ENCODE assay signal across 10 mouse cellular contexts in the genomic region with DNA sequence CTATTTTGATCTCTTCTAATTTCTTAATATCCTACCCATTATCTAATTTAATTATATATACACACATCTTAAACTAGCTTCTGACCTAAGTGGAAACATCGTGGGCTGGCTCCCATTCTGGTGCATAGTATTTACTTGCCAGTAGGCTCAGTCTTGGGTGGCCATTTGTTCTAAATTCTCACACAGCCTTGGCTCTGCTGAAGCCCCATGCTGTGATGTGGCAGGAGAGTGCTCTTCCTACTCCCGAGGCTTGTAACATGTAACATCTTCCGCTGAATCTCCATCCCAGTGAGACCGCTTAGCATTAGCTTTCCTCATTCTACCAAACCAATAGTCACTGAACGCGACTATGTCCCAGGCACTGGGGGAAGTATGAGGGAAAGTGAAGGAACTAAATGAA. TPM values are rescaled to one million over a fixed set of nuclear protein-coding genes. Genes with fewer than 3 reads are reported as not detected.
DNase-seq lines count a peak whose midpoint lies in the region; ATAC-seq and TF ChIP-seq lines count a peak whose summit lies in the region.
"Had no signal": no experiment of that assay in that cellular context is flagged by ENCODE, and none has a peak within 500 bp of the region (broad histone marks: within the 10 kb centered on the region; RNA-seq: fewer than 3 reads in every experiment).

No protein-coding gene starts in this region.

- H3K27me3 ChIP-seq in hindbrain, postnatal 0 days (ENCODE audit: insufficient read depth, low read length): no peaks in the 10 kb centered on the region
- H3K27me3 ChIP-seq in hindbrain, embryonic 13.5 days: peaks cover 22% of the 10 kb centered on the region
- H3K27me3 ChIP-seq in liver, embryonic 14.5 days (ENCODE audit: control insufficient read depth, insufficient read depth, low read length): peaks cover 5% of the 10 kb centered on the region; the same call in 1 of the 2 replicates
- no peaks in the 10 kb centered on the region for H3K27me3 ChIP-seq in midbrain, postnatal 0 days (ENCODE audit: insufficient read depth, low read length)
- H3K27me3 ChIP-seq: hindbrain, embryonic 15.5 days had no signal

- no peaks in the 10 kb centered on the region for H3K36me3 ChIP-seq in hindbrain, postnatal 0 days (ENCODE audit: insufficient read depth, low read length)
- H3K36me3 ChIP-seq in hindbrain, embryonic 13.5 days: no peaks in the 10 kb centered on the region
- no peaks in the 10 kb centered on the region for H3K36me3 ChIP-seq in liver, embryonic 14.5 days (replicated peaks; ENCODE audit: control insufficient read depth, insufficient read depth, low read depth)
- H3K36me3 ChIP-seq in midbrain, postnatal 0 days (ENCODE audit: insufficient read depth, low read length): no peaks in the 10 kb centered on the region
- H3K36me3 ChIP-seq: hindbrain, embryonic 15.5 days had no signal

- no peak for TF ChIP-seq CTCF in hindbrain, postnatal 0 days (IDR thresholded peaks at IDR 0.05; ENCODE audit: low read depth)
- TF ChIP-seq CTCF in liver, embryonic 14.5 days (IDR thresholded peaks at IDR 0.05; ENCODE audit: low read depth): no peak
- TF ChIP-seq CTCF in midbrain, postnatal 0 days (IDR thresholded peaks at IDR 0.05): no peak

- no peak for ATAC-seq in hindbrain, postnatal 0 days
- no peak for ATAC-seq in hindbrain, embryonic 13.5 days (ENCODE audit: low FRiP score)
- no peak for ATAC-seq in liver, embryonic 14.5 days (ENCODE audit: insufficient read depth)
- no peak for ATAC-seq in midbrain, postnatal 0 days (ENCODE audit: low FRiP score)

- H3K27ac ChIP-seq in hindbrain, postnatal 0 days: no peak overlapping the region
- no peak overlapping the region for H3K27ac ChIP-seq in hindbrain, embryonic 13.5 days
- no peak overlapping the region for H3K27ac ChIP-seq in liver, embryonic 14.5 days
- no peak overlapping the region for H3K27ac ChIP-seq in midbrain, postnatal 0 days (ENCODE audit: low read depth, low read length)
- H3K27ac ChIP-seq: hindbrain, embryonic 15.5 days had no signal

- no peak overlapping the region for H3K4me2 ChIP-seq in hindbrain, postnatal 0 days (ENCODE audit: low read depth, low read length)
- H3K4me2 ChIP-seq in hindbrain, embryonic 13.5 days: no peak overlapping the region
- peak overlapping the region; percentile 53 for H3K4me2 ChIP-seq in liver, embryonic 14.5 days (ENCODE audit: low read depth)
- no peak overlapping the region for H3K4me2 ChIP-seq in midbrain, postnatal 0 days (ENCODE audit: low read depth, low read length, poor library complexity, severe bottlenecking)
- H3K4me2 ChIP-seq: hindbrain, embryonic 15.5 days had no signal

- no peak overlapping the region for H3K4me3 ChIP-seq in hindbrain, postnatal 0 days (ENCODE audit: low read length)
- H3K4me3 ChIP-seq in hindbrain, embryonic 13.5 days: no peak overlapping the region
- peak overlapping the region; percentile 27 to 35; a peak in 2 of 4 replicates for H3K4me3 ChIP-seq in liver, embryonic 14.5 days (ENCODE audit: insufficient read depth in 1 of 2, low read depth in 2 of 2, low read length in 2 of 2)
- H3K4me3 ChIP-seq in midbrain, postnatal 0 days (ENCODE audit: low read depth, low read length): no peak overlapping the region
- H3K4me3 ChIP-seq: hindbrain, embryonic 15.5 days had no signal

- 76% methylated on average over 6 of the region's 6 CpGs for WGBS in hindbrain, postnatal 0 days
- 85% methylated on average over 6 of the region's 6 CpGs for WGBS in hindbrain, embryonic 13.5 days
- 70% methylated on average over 6 of the region's 6 CpGs for WGBS in liver, embryonic 14.5 days (ENCODE audit: insufficient replicate concordance)
- WGBS in midbrain, postnatal 0 days: 87% methylated on average over 6 of the region's 6 CpGs

- DNase-seq in hindbrain, postnatal 0 days (ENCODE audit: low spot score): peak; percentile 31
- peak; percentile 23 for DNase-seq in cerebellum, adult 8-10 months
- DNase-seq in cerebellum, postnatal 36 days: peak; percentile 24 to 30
- DNase-seq in liver, embryonic 14.5 days (ENCODE audit: low read depth in 3 of 3, low spot score in 3 of 3): no peak
- DNase-seq in thymus, adult 18-20 months: no peak
- no peak for DNase-seq in midbrain, postnatal 0 days (ENCODE audit: low spot score)
- DNase-seq: kidney, postnatal 4 days; right cerebral cortex, adult 18-20 months had no signal

- peaks cover 8% of the 10 kb centered on the region for H3K4me1 ChIP-seq in hindbrain, postnatal 0 days (ENCODE audit: insufficient read depth, low read length)
- peaks cover 13% of the 10 kb centered on the region for H3K4me1 ChIP-seq in hindbrain, embryonic 13.5 days (replicated peaks)
- peaks cover 0 to 15% of the 10 kb centered on the region in 2 experiments; a peak in 3 of 4 replicates for H3K4me1 ChIP-seq in liver, embryonic 14.5 days (replicated peaks; ENCODE audit: control insufficient read depth in 2 of 2, insufficient read depth in 2 of 2, low read length in 1 of 2)
- H3K4me1 ChIP-seq in midbrain, postnatal 0 days (ENCODE audit: insufficient read depth, low read length): peaks cover 6% of the 10 kb centered on the region; the same call in 1 of the 2 replicates

- no peak overlapping the region for H3K9ac ChIP-seq in hindbrain, postnatal 0 days (replicated peaks; ENCODE audit: low read length)
- H3K9ac ChIP-seq in hindbrain, embryonic 13.5 days: no peak overlapping the region
- no peak overlapping the region; the same call in 1 of the 2 replicates for H3K9ac ChIP-seq in liver, embryonic 14.5 days (replicated peaks)
- H3K9ac ChIP-seq in midbrain, postnatal 0 days (replicated peaks; ENCODE audit: low read length, poor library complexity, severe bottlenecking): no peak overlapping the region
- H3K9ac ChIP-seq: hindbrain, embryonic 15.5 days had no signal

- TF ChIP-seq EP300 in liver, embryonic 14.5 days (IDR thresholded peaks at IDR 0.05; ENCODE audit: low read depth): no peak

- no peaks in the 10 kb centered on the region for H3K9me3 ChIP-seq in hindbrain, postnatal 0 days (ENCODE audit: low read length)
- no peaks in the 10 kb centered on the region for H3K9me3 ChIP-seq in hindbrain, embryonic 13.5 days
- H3K9me3 ChIP-seq in liver, embryonic 14.5 days (ENCODE audit: control insufficient read depth, low read length): no peaks in the 10 kb centered on the region
- H3K9me3 ChIP-seq in midbrain, postnatal 0 days (ENCODE audit: low read length): no peaks in the 10 kb centered on the region
- H3K9me3 ChIP-seq: hindbrain, embryonic 15.5 days had no signal

RNA-seq across cellular contexts. Expression of a gene that starts 43.0 kb away (rescaled TPM):
- total RNA-seq in hindbrain, postnatal 0 days (2014; rRNA removed): 0.47 and 0.78 TPM in 2 replicates
- polyA plus RNA-seq in hindbrain, postnatal 0 days (2015; fragmentation: Nextera tagmentation; extraction: Ambion mirVana): 0.63 and 0.74 TPM in 2 replicates
- polyA plus RNA-seq in hindbrain, embryonic 13.5 days (2015; fragmentation: Nextera tagmentation; extraction: Ambion mirVana): 0.74 and 0.98 TPM in 2 replicates
- 2.7 and 2.9 TPM in 2 replicates for polyA plus RNA-seq in liver, embryonic 14.5 days (2012; rRNA removed)
- 9.2 and 9.9 TPM in 2 replicates for polyA plus RNA-seq in liver, embryonic 14.5 days (2014; fragmentation: Nextera tagmentation; extraction: Ambion mirVana)
- 0.71 and 1.0 TPM in 2 replicates for total RNA-seq in midbrain, postnatal 0 days (2014; rRNA removed)
- 0.49 and 0.63 TPM in 2 replicates for polyA plus RNA-seq in midbrain, postnatal 0 days (2015; fragmentation: Nextera tagmentation; extraction: Ambion mirVana)

RNA-seq across cellular contexts. Expression of a gene that starts 56.6 kb away (rescaled TPM):
- 0.42 and 1.3 TPM in 2 replicates for total RNA-seq in hindbrain, postnatal 0 days (2014; rRNA removed)
- 0.52 and 0.76 TPM in 2 replicates for polyA plus RNA-seq in hindbrain, postnatal 0 days (2015; fragmentation: Nextera tagmentation; extraction: Ambion mirVana)
- 1.3 and 1.5 TPM in 2 replicates for polyA plus RNA-seq in hindbrain, embryonic 13.5 days (2015; fragmentation: Nextera tagmentation; extraction: Ambion mirVana)
- 0.80 and 0.91 TPM in 2 replicates for polyA plus RNA-seq in liver, embryonic 14.5 days (2012; rRNA removed)
- polyA plus RNA-seq in liver, embryonic 14.5 days (2014; fragmentation: Nextera tagmentation; extraction: Ambion mirVana): 0.52 and 0.91 TPM in 2 replicates
- total RNA-seq in midbrain, postnatal 0 days (2014; rRNA removed): 0.38 and 0.82 TPM in 2 replicates
- 0.47 and 0.84 TPM in 2 replicates for polyA plus RNA-seq in midbrain, postnatal 0 days (2015; fragmentation: Nextera tagmentation; extraction: Ambion mirVana)

Comparison
In these comparisons a context has a peak if more than half of its experiments do, and no peak if none do; other contexts are left out.
1. DNase-seq: peak in hindbrain, postnatal 0 days (single experiment), cerebellum, adult 8-10 months (single experiment) and cerebellum, postnatal 36 days (2 of 2); none in liver, embryonic 14.5 days (0 of 3), thymus, adult 18-20 months (0 of 2) and midbrain, postnatal 0 days (single experiment).
2. H3K4me3 ChIP-seq: peak in liver, embryonic 14.5 days (2 of 2); none in hindbrain, postnatal 0 days (single experiment), hindbrain, embryonic 13.5 days (single experiment) and midbrain, postnatal 0 days (single experiment).